Mouse (Mus musculus) bone marrow macrophage, adult 2 months (primary cell): ENCODE results near the gene Cldn10.

Experiments
- CTCF ChIP-seq: IDR thresholded peaks from 2 replicates; pipeline ENCODE4 v1.5.1; 2012; ENCODE audit warnings: low read depth, mild to moderate bottlenecking, low read length, moderate library complexity
- POLR2A ChIP-seq: IDR thresholded peaks from 2 replicates; pipeline ENCODE4 v1.6.1; 2012; ENCODE audit warnings: mild to moderate bottlenecking, low read depth, low read length, borderline replicate concordance

GRCm38 (mm10) chr14:118741780-118742179, 45.9 kb upstream of the Cldn10 start:
- TF ChIP-seq CTCF: no peak
- TF ChIP-seq POLR2A: no peak
